Mouse (Mus musculus) yolk sac, embryonic 10.5 days (tissue): ENCODE results near the gene Dleu7.
A peak's percentile ranks its signal among the peaks of the same experiment; 100 is the strongest.

Experiments used
- DNase-seq: peaks from one replicate; pipeline ENCODE4 v3.0.0-alpha.2; 2017; ENCODE audit warnings: low spot score

The Dleu7 gene

DNA sequence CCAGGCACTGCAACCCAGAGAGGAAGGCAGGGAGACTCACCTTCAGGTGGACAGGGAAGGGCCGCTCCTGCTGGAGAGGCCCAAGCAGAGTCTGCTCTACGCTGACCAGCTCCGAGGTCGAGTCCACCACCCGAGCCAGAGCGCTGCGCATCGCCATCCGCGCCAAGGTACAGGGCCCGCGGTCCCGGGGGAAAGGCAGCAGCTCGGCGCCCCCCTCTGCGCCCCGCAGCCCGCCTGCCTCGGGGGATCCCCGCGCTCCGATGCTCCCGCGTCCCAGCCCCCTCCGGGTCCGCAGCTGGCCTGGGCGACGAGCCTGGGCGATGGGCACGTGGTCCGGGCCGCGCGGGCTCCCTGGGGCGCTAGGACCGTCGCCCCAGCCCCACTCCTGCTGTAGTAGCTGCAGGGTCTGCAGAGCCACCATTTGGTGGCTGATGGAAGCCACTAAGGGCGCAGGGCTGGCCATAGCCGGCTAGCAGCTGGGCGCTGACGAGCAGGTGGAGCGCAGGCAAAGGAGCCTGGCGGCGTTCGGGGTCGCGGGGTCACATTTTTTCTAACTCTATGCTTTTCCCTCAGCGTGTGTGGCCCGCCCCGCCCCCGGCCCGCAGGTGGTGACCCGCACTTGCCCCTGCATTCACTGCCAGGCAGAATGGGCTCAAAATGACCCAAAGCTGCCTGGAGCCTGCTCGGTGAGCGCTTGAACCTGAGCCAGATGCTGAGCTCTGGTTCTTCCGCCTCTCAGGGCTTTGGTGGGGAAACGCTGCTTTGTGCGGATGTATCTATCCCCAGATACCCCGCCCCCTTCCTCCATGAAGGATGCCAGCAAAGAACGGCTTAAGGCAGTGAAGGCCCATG is at the start of gene Dleu7, which contains the start of gene Rnaseh2b:
TSS of gene Dleu7 (minus strand) at position 560 of the 852 bp plus-strand sequence.
TSS of gene Rnaseh2b (plus strand) at position 102 of the 852 bp plus-strand sequence.
- DNase-seq = peak; percentile 79

DNA sequence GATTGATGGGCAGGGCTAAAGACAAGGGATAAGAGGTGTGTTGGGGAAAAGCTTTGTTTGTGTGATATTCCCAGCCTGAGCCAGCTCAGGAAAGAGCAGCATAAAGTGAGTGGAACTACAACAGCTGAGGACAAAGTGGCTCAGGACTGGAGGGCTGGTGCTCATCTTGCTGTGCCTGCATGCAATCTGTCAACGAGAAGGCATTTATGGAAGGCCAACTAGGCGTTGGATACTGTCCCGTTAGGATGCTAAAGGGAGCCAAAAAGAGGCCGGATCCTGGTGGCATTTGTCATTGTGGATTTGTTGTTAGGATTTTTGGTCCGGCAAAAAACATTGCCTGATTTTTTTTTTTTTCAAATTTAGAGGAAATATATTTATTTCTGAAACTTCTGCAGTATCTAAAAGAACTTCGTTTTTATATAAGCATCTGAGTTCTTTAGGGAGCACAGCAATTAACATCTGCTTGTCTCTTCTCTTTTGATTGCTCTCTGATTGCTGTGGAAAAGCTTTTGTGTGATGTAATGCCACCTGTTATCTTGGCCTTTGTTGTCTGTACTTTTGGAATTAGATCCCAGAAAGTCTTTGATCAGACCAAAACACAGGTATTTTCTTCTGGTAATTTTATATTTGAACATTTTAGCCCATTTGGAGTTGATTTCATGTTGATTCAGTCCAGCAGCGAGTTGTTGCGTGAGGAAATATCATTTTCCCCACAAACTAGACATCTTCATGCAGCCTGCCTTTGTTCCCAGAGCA is 49.2 kb upstream of the Dleu7 start:
- no peak for DNase-seq

DNA sequence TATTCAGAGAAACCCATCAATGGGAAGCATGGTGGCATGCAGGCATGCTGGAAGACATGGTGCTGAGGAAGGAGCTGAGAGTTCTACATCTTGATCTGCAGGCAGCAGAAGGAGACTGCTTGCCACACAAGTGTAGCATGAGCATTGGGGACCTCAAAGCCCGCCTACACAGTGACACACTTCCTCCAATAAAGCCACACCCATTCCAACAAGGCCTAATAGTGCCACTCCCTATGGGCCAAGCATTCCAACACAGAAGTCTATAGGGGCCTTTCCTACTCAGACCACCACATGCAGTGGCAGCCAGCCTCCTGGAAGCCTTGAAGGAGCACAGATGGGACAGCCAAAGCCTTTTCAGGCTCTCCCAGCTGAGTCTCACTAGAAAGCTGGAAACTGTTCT is 46.3 kb upstream of the Dleu7 start:
- DNase-seq = no peak

DNA sequence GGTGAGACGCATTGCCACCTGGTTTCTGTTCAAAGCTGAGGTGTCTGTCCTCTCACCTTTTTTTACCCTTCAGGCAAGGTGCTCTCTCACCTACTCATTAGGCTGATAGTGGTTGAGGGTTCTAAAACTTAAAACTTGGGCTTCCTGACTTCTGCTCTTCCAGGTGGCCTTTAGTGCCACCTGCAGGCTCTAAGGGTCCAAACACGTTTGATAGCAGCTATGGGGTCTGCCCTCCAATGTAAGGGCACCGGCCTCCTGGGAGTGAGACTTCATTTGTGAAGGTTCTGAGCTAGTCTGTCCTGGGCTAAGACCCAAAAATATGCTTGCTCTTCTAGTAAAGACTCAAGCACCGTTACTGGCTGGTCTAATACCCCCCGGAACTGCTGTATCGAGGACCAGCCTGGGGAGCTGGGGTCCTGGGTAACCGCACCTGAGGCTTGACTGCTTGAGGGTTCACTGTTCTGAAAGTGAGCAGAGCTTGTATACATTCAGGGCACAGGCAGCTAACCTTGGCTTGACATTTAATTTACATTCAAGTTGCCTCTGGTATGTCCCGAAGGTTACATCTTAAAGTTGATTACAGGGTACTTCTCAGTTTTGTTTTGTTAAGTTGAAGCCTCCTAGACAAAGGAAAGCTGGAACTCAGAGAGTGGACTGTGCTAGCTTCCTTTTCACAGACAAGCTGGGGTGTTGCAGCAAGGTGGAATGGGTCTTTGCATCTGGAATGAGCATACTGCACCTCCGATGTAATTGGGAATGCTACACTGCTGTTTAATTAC is 41.3 kb upstream of the Dleu7 start:
- DNase-seq = no peak

DNA sequence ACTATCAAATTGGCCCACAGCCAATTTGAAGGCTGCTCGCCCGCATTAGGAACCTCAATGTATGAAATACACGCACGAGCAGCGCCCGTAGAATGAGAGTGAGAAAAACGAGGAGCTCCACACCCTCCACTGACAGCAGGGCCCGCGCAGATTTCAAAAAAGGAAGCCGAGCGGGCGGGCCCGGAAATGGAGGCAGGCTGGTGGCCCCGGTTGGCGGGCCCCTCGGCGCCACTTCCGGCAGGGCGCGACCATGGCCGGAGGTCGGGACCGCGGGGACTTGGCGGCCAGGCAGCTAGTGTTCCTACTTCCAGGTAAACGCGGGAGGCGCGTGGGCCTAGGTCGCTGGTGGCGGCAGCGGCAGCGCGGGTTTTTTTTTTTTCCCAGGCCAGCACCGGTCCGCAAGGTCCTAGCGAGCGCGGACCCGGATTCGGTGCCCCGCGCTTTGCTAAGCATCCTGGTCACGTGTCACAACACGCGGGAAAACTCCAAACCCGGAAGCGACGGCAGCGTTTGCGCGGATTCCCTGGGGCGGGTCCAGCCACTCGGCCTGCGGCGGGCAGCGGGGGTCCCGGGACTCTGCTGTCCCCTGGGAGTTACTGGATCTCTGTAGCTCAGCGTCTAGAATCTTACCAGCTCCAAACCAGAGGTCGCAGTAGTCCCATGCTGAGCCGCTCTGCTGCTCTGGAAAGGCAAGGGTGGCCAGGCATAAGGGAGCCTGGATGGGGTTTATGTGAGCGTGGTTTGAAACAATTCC is 39.2 kb upstream of the Dleu7 start:
- DNase-seq = peak; percentile 91

DNA sequence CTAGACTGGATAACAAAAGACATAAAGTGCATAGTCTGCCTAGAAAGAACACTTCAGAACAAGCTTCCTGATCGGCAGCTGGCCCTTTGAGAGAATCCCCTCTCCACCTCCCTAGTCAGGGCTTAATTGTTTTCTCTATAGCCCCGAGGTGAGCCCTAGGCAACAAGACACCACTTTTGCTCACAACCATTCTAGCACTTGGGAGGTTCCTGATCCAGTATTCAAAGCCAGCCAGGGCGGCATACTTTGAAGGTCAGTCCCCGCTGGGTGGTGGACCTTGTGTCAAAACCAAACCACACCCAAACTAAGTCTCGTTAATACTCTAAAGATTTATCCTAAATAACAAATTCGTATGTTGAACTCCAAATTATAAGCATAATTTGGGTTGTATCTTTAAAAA is 38.6 kb upstream of the Dleu7 start:
- DNase-seq = peak; percentile 15

DNA sequence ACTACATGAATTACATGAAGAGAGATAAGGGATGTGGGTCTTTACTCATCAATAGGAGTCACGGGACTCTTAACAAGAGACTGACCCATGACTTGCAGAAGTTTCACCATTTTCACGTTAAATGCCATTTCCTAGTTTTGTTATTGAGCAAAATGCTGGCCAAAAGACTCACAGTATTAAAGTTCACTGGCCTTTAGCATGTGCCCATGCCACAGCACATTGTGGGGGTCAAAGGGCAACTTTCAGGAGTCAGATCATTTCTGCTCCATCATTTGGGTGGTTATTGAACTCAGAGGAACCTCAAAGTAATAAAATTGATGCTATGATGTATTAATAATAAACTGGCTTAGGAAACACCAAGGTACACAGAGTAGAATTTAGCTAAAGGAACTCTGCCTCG is 36.8 kb upstream of the Dleu7 start:
- no peak for DNase-seq

DNA sequence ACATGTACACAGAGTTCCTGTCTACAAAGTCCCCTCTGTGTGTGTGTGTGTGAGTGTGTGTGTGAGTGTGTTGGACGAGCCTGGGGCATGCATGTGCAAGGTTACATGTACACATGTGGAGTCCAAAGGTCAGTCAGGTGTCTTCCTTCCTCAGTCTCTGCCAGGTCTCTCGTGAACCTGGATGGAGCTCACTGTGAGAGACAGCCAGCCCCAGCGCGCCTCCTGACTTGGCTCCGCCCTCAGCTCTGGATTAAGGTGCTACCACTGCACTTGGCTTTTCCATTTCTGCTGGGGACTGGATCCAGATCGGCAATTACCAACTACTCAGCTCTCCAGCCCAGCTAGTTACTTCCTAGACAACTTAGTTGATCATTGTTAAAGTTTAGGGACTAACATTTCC is 35.8 kb upstream of the Dleu7 start:
- DNase-seq = peak; percentile 47

DNA sequence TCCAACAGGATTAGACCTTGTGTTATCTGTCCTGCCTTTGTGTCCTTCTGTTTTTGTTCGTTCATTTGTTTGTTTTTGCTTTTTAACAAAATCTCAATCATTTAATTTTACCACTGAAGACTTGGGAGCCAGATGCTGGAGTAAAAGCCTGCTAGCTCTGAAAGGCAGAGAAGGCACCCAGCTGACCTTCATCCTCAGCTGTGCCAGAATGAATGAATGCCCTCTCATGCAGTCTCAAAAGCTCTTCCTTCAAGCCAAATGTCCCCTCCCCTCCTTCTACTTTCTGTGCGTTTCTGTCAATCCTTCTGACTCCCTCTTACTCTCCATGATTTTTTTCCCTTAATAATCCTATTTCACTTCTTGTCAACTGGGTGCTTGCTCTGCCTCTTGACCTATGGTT is 34.3 kb upstream of the Dleu7 start:
- DNase-seq = no peak

DNA sequence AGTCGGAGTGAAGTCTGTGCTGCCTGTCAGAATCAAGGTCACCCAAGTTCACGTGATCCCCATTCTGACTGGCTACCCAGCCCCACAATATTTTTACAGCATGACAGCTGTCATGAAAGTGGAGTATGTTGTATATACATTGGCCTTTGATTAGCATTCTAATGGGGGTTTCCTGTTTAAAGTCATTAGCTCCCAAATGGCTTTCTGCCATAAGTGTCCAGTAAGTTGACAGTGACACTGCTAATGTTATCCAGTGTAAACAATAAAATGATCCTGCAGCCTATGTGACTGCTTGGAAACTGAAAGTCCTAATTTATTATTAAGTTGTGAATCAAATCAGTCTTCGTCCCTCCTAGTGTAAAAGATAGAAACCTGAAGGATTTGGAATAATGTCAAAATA is 33.2 kb upstream of the Dleu7 start:
- DNase-seq = no peak

DNA sequence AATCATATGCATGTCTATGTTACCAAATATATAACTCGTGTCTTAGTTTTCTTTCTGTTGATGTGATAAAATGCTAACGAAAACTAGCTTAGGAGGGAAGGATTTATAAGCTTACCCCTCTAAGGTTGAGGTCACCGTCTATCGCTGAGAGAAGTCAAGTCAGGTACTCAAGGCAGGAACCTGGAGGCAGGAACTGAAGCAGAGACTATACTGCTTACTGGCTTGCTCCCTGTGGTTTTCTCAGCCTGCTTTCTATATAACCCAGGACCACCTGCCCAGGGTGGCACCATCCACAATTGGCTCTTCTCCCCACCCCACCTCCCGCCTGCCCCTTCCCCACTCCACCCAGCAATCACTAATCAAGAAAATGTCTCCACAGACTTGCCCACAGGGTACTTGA is 32.1 kb upstream of the Dleu7 start:
- no peak for DNase-seq

DNA sequence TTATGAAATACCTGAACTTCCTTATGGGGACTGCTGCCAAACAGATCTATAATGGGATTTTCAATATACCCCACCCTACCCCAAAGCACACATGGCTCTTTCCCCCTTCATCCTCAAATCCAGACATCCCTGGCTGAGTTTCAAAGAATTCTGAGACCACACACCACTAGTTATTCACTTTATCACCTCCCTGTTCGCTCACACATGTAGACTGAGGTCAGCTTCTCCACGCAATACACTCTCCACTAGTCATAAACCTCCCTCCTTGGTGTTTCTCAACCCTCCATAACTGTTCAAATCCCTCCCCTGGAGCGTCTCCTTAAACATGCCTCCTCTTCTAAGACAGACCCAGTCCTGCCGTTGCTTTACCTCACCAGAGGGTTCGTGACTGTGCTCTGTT is 30.6 kb upstream of the Dleu7 start:
- DNase-seq = no peak

DNA sequence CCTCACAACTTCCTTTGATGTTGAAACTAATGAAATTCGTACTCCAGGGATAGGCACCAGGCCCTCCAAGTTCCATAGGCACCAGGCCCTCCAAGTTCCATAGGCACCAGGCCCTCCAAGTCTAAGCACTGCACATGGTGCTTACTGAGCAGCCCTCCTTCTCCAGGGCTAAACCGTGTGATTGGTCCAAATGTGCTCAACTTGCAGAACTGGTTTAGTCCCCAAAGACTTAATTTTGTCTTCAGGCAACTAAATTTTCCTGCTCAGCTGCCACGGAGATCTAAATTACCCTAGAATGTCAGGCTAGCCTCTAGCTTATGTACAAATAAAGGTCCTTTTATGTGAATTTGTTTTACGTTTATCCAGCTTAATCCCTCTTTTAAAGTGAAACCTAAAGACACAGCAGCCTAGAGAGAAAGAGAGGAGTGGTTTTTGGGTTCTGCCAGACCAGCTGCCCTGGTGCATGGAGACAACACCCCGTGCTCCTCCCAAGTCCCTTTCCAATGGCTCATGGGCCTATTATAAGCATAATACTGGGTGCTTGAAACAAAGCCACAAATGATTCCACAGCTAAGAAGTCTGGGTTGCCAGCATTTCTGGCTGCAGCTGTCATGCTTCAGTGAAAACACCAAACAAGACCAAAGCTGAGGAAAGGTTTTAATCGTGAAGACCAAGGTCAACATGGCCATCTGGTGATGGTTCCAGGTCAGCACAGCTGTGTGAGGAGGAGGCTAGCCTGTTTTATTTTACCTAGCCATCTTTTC is 29.9 kb upstream of the Dleu7 start:
- DNase-seq = no peak

DNA sequence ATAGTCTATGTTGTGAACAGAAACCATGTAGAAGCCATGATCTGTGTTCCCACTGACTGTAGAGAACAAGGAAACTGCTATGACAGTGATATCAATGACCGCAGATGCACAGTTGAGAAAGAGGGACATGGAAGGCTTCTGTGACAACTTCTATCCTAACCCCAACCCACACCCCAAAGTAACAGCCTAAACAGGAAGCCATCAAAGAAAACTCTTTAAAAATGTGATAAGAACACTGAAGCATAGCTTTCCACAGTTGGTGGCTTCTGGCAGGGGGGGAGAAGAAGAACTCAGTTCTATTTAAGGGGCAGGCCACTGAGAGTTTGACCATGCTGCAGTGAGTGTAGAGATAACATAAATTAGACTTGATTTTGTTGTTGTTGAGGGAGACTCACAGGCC is 18.8 kb upstream of the Dleu7 start:
- no peak for DNase-seq

DNA sequence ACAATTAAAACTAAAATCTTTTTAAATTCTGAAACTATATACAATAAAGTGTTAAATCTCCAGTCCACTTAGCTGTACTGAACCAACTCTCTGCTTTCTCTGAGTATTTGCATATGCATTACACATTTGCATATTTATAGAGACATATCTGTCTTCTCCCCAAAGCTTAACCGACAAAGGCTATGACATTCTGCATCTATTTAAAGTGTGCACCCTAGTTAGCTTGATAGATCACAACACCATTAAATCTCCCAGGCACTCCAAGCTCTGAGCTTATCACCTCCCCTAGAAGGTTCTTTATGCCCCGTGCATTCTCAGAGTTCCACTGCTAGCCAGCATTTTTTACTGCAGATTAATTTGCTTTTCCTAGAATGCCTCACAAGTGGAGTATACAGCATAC is 16.2 kb upstream of the Dleu7 start:
- no peak for DNase-seq

DNA sequence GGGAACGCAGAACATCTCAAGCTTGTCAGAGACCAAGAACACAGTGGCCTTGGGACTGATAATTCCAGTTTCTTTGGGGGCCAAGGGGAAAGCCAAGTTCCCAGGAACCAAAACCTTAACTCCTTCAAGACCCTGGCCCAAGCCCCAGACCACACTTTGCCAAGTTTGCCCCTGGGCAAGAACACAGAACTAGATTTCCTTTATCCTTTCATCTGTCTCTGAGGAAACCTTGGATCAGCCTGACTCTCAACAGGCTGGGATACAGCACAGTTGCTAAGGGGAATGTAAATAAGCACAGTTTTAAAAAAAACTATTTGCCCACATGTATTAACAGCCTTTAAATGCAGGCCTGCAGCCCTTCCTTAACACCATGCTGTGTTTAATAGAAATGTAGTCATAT is 14.7 kb upstream of the Dleu7 start:
- no peak for DNase-seq

DNA sequence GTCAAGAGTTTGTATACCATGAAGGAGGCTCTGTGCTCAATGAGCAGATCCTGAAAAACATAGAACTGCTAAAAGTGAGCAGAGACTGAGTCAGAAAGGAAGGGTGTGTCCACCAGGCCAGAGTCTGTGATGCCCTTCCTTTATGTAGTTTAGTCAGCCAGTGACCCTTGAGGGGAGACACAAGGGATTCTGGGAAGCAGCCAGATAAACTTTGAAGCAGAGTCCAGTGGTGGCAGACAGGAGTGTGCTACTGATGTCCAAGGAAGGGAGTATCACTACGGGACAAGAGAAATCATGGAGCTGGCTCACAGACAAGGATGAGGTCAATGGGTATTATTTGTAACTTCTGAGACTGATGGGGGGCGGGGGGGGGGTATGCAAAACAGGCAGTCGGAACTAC is 7.2 kb upstream of the Dleu7 start:
- DNase-seq = no peak

DNA sequence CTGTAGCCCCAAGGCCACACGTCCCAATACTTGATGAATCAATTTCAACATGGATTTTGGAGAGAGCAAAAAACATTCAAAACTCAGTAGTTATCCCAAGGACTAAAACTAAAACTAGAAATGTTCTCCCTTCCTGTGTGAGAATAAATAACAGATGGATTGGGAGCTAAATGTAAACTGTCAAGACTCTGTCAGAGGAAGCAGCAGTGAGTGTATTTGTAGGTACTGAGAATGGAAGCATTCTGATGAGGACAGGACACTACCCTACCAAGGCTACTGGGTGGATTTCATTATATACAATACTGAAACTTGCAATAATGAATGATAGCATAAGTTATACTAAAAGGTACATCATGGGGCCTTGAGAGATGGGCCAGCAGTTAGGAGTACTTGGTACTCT is 6.0 kb upstream of the Dleu7 start:
- no peak for DNase-seq

DNA sequence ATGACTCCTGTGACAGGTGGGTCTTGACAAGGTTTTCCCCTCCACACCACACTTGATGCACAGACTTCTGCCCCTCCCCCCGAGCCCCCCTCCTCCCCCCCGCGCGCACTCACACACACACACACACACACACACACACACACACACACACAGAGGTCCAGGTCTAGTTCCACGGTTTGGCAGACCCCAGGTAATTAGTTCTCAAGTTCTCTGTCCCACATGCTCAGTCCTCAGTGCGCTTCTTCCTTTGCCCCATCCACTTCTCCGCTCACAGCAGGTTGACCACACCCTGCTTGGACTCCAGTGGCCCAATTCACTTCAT is 720 bp downstream of the Dleu7 start:
- no peak for DNase-seq

DNA sequence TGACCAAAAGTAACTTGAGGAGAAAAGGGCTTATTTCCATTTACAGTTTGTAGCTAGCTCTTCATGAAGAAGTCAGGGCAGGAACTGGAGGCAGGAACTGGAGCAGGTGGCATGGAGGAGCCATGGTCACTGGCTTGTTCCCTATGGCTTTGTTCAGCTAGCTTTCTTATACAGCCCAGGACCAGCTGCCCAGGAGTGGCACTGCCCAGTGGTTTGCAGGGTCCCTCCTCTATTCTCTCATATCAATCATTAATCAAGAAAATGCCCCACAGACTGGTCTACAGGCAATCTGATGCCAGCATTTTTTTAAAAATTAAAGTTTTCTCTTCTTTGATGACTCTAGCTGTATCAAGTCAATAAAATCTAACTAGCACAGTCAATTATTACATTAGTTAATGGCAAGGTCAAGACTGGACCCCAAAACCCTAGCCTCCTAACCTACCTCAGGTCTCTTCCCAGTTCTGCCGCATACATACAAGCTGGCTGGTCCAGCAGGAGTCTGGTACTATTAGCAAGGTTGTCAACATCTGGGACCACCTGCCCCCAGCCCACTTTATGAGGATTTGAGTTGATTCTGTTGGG is 1.4 kb downstream of the Dleu7 start:
- DNase-seq = no peak

DNA sequence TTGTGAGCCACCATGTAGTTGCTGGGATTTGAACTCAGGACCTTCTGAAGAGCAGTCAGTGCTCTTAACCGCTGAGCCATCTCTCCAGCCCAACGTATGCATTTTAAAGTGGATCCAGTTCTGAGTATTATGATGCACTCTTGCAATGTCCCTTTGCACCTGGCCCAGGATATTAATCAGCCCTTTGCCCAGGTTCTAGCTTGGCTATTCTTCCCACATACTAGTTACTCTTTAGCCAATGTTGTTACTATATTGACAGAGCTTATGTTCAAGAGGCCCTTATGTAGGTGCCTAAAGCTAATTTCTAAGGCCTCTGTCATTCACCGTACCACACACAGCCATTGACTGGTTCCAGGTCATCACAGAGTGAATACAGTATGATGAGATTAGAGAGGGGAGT is 4.1 kb downstream of the Dleu7 start:
- no peak for DNase-seq
